Mouse (Mus musculus) gastrocnemius, postnatal 14 days (tissue): ENCODE measurements around the gene Osbpl8. TPM values are rescaled to one million over a fixed set of nuclear protein-coding genes. Genes with fewer than 3 reads are reported as not detected.
A peak's percentile ranks its signal among the peaks of the same experiment; 100 is the strongest.
"Not testable (repeated sequence)": the region's sequence is repeated elsewhere in the genome, so short reads cannot be mapped to it uniquely, and the experiment has no call there.

Experiments used
- DNase-seq: peaks from one replicate; pipeline ENCODE4 v3.0.0; 2021; ENCODE audit warnings: mixed read lengths
- intact Hi-C: fragments of 180-260 bp; cut with DNase I; formaldehyde crosslinking; loops from one replicate; pipeline ENCODE4 v1.15.1; 2025; ENCODE audit warnings: low total_unique reads
- total RNA-seq, 2 experiments: library from RNA; stranded (reverse); gene quantifications; 2 replicates each; pipeline ENCODE4 v1.2.3; 2021

The Osbpl8 gene
- total RNA-seq, 2 experiments from 2014 or later, result 14.4 to 14.8 TPM

GRCm38 (mm10) chr10:111222535-111222934 is 58.0 kb downstream of the Osbpl8 start:
- intact Hi-C loops, result no loop called here
- no peak for DNase-seq

GRCm38 (mm10) chr10:111223218-111223830 is 58.8 kb downstream of the Osbpl8 start:
- intact Hi-C loops, result no loop called here
- no peak for DNase-seq

DNA sequence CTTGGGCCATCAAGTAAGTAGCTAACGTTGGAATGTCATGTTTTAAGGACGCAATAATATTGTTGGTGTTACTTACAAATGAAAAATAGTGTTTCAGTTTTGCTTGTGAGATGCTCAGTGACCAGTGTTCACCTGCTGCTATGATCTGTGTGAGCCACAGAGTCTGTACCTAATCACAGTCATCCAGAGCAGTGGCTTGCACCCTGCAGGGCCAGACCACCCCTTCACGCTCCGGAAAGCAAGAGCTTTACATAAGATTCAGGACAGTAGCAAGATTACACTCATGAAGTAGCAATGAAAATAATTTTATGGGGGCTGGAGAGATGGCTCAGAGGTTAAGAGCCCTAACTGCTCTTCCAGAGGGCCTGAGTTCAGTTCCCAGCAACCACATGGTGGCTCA is 60.1 kb downstream of the Osbpl8 start:
- intact Hi-C loops, result no loop called here
- DNase-seq, result no peak

GRCm38 (mm10) chr10:111226508-111226907 is 62.0 kb downstream of the Osbpl8 start:
- intact Hi-C loops, result no loop called here
- DNase-seq, result peak; percentile 85

- DNase-seq, intact Hi-C loops: not testable (repeated sequence)
These were observed 67.7 kb downstream of the Osbpl8 start for GRCm38 (mm10) chr10:111232237-111232636.

GRCm38 (mm10) chr10:111233476-111234130 is 69.1 kb downstream of the Osbpl8 start:
- no peak for DNase-seq
- intact Hi-C loops, result no loop called here

DNA sequence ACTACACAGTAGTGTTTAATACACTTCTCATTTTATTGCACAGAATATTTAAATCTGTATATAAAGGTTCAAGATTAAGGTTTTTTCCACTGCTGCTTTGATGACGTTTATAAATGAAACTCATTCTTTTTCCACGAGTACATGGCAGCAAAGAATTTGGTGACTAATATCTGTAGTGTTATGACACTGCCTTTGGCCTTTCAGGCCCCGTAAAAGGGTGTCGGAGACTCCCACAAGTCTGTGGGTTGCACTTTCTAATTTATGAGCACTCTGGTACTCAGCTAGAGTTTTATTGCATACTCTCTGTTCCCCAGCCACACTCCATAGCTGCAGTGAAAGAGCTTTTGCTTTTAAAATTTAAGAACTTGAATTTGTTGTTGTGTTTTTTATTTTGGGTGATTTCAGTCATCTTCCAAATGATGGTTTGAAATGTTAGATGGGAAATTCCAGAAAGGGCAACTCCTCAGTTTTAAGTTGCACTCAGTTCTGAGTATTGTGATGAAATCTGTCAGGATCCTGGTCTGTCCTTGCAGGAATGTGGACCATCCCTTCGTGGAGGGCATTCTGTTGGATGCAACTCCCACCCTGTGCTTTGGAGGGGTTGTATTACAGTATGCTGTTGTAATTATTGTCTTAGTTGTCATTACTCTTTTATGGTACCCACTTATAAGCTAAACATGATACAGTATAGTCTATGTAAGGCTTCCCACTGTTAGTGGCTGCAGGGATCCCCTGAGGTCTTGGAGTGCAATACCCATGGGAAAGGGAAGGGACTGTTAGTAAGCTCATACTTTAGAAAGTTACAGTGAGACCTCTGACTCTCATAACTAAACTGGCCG is 70.1 kb downstream of the Osbpl8 start:
- intact Hi-C loops, result no loop called here
- DNase-seq, result no peak

DNA sequence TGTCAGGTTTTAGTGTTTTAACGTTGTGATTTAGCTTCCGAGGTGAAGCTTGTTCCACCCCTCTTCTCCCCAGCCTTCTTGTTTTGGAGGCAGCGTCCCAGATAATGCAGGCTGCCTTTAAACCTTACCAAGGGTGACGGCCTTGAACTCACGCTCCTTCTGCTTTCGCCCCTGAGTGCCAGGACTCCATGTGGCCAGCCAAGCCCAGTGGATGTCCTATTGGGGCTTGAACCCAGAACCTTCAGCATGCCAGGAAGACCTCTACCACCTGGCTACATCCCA is 70.7 kb downstream of the Osbpl8 start:
- DNase-seq, result no peak
- intact Hi-C loops, result no loop called here

GRCm38 (mm10) chr10:111237434-111237833 is 72.9 kb downstream of the Osbpl8 start:
- intact Hi-C loops, result no loop called here
- no peak for DNase-seq

GRCm38 (mm10) chr10:111242677-111243076 is 78.1 kb downstream of the Osbpl8 start:
- no peak for DNase-seq
- intact Hi-C loops, result no loop called here

DNA sequence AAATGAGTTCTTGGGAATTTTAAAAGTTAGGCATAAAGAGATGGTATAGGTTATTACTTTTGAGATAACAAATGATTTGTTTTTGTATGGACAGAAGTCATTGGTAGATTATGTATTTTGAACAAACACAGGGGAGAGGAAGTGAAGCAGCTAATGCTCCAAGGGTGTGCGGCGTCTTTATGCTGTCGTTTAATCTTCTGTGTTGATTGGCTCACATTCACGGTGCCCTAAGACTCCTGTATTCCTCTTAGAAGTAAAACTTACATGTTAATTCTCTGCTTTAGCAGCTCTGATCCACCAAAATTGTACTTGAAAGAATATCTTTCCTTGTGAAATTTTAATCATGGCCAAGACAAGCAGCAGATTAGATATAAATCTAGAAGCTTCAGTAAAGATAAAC is 83.1 kb downstream of the Osbpl8 start:
- intact Hi-C loops, result no loop called here
- DNase-seq, result no peak

DNA sequence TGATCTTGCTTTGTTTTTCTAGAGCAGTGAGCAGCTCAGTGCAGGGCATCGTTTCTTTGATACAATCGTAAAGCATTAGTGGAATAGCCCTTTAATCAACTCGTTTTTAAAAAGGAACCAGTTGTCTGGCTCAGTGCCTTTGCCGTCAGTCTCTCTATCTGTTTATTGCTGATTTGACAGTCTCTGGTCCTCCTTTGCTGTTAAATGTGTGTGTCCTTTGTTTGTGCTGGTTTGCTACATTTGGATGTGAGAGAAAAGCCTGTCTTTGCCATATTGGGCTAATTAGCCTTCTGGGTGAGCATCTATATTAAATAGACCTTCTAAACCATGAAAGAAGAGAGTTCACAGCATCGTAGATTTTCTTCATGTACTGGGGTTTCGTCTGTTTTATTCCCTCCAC is 83.6 kb downstream of the Osbpl8 start:
- DNase-seq, result no peak
- intact Hi-C loops, result no loop called here

DNA sequence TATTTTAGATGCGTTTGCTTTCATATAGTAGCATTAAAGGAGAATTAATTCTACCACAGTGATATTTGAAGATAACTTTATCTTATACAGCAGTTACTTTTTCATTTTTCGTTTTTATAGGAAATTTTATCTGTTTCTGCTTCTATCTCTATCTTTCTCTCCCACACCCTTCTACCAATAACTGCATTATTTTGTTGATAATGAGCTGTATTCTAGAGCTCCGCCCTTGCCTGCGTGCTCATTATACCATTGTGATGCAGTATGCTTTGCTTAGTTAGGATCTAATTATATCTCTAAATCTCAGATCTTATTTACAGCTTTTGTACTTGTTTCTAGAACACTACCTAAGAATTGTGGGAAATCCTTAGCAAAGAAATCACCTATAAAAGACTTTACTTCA is 85.6 kb downstream of the Osbpl8 start:
- DNase-seq, result no peak

GRCm38 (mm10) chr10:111251666-111252065 is 87.1 kb downstream of the Osbpl8 start:
- intact Hi-C loops, result no loop called here
- no peak for DNase-seq

More for the DNA sequence above, 85.6 kb downstream of the Osbpl8 start:
- intact Hi-C loops, result no loop called here

DNA sequence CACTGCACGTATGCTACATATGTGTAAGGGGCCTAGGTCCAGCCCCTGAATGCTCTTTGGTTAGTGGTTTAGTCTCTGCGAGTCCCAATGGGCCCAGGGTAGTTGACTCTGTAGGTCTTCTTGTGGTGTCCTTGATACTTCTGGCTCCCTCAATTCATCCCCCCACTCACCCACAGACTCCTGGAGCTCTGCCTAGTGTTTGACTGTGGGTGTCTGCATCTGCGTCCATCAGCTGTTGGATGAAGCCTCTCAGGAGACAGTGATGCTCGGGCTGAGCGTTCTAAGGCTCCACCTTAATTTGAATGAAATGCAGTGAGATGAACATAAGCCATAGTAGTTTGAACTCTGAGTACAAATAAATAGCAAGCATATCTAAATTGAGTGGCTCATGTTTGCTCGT is 90.7 kb downstream of the Osbpl8 start:
- intact Hi-C loops, result no loop called here
- DNase-seq, result no peak

GRCm38 (mm10) chr10:111256156-111256555 is 91.6 kb downstream of the Osbpl8 start:
- no peak for DNase-seq

DNA sequence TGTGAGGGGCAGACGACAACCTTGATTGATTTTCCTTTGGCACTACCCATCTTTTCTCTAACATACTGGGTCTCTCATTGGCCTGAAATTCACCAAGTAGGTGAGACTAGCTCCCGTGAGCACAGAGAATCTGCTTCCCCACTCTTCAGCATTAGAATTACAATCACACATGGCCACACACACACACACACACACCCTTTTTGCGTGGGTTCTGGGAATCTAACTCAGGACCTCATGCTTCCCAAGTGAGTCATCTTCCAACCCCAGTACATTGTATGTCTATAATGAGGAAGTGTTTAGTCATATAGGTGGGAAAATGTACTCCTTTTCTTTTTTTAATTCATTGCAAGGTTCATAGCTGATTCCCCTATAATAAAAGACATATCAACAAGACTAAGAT is 92.8 kb downstream of the Osbpl8 start:
- intact Hi-C loops, result no loop called here
- DNase-seq, result no peak

More at GRCm38 (mm10) chr10:111256156-111256555, 91.6 kb downstream of the Osbpl8 start:
- intact Hi-C loops, result no loop called here

DNA sequence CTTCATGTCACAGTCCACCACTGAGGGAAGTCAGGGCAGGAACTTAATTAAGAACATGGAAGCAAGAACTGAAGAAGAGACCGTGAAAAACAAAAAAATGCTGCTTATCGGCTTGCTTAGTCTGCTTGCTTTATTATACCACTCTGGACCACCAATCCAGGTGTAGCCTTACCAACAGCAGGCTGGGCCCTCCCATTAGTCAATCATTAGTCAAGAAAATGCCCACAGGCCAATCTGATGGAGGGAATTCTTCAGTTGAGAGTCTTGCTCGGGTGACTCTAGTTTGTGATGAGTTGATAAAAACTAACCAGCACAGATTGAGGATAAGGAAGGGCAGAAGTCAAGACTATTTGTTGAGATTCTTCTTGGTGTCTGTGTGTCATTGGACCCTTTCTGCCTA is 93.7 kb downstream of the Osbpl8 start:
- intact Hi-C loops, result no loop called here
- DNase-seq, result no peak

DNA sequence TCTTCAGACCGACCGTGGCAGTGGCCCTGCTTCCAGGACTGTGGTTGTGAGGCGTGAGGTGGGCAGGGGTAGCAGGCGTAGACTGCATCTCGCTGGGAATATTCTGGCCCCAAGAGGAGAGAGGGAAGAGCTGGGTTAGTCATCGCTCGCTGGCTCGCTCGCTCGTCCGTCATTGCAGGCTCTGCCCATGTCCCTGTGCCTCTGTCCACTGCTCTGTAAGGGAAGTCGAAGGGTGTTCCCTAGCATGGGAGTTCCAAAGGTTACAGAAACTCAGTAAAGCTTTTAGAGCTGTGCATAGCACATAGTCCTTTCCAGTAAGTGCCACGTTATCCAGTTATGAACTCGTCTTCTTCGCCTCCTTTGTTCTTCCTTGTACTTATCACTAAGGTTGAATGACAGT is 107.1 kb downstream of the Osbpl8 start:
- intact Hi-C loops, result no loop called here
- no peak for DNase-seq

- intact Hi-C loops, result no loop called here
- no peak for DNase-seq
These were observed 108.4 kb downstream of the Osbpl8 start for GRCm38 (mm10) chr10:111272905-111273304.
